Mouse (Mus musculus) gastrocnemius, postnatal 36 days (tissue): Measurements from ENCODE around the gene Vmn1r175. TPM values are rescaled to one million over a fixed set of nuclear protein-coding genes. Genes with fewer than 3 reads are reported as not detected.
"Not testable (repeated sequence)": the region's sequence is repeated elsewhere in the genome, so short reads cannot be mapped to it uniquely, and the experiment has no call there.

Source experiments
- DNase-seq, 2 experiments: peaks; one replicate each; pipeline ENCODE4 v3.0.0; 2022
- intact Hi-C: fragments of 180-260 bp; cut with DNase I; formaldehyde crosslinking; loops from one replicate; pipeline ENCODE4 v1.15.1; 2025
- long read RNA-seq, 2 experiments: library from polyadenylated mRNA; stranded (forward); transcript quantifications; one replicate each; pipeline ENCODE4 v2.0.0; 2021
- total RNA-seq, 2 experiments: library from RNA; stranded (reverse); gene quantifications; 2 replicates each; pipeline ENCODE4 v1.2.3; 2021

Gene Vmn1r175
- not detected for total RNA-seq
- long read RNA-seq, experiment 1 = 0 reads
- long read RNA-seq, experiment 2 = 0 reads

- intact Hi-C loops = not testable (repeated sequence)
These were observed at the start of gene Vmn1r175 for GRCm38 (mm10) chr7:23810543-23810942. Vmn1r175 (minus strand) TSS chr7:23810643.

GRCm38 (mm10) chr7:23837272-23837671 is 26.8 kb upstream of the Vmn1r175 start, which contains the start of gene Vmn1r176:
Vmn1r176 (minus strand) TSS chr7:23837372.
- DNase-seq, intact Hi-C loops: not testable (repeated sequence)

More at GRCm38 (mm10) chr7:23810543-23810942, at the start of gene Vmn1r175:
- DNase-seq = not testable (repeated sequence)

DNA sequence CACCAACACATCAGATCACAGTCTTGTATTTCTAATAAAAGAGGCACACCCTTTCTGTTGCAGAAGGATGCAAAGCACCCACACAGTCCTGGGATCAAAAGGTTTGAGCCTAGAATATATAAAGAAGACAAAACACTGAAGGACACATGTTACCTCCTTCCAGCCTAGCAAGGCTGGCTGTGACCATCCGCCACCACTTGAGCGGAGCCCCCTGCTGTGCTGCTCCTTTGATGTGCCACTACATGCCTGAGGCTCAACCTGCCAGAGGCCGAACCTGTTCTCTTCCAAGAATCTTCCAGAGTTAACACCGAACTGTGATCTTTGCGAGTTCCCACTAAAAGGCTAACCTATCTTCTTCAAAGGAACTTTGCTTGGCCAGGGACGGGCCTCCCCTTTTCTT is 25.9 kb downstream of the Vmn1r175 start:
- intact Hi-C loops = no loop called here

More for the DNA sequence above, 25.9 kb downstream of the Vmn1r175 start:
- DNase-seq = no peak

Other genes with a start within 250 kb of the Vmn1r175 start
- not detected for gene Vmn1r169, start 235.1 kb downstream of the Vmn1r175 start, total RNA-seq
- gene Vmn1r170, start 204.5 kb downstream of the Vmn1r175 start, total RNA-seq = not detected
- gene Vmn1r171, start 179.9 kb downstream of the Vmn1r175 start, total RNA-seq = not detected
- not detected for gene Vmn1r172, start 152.3 kb downstream of the Vmn1r175 start, total RNA-seq
- gene Vmn1r173, start 109.9 kb downstream of the Vmn1r175 start, total RNA-seq = not detected
- not detected for gene Vmn1r174, start 58.4 kb downstream of the Vmn1r175 start, total RNA-seq
- gene Vmn1r176, start 26.7 kb upstream of the Vmn1r175 start, total RNA-seq = not detected
- not detected for gene Vmn1r177, start 55.8 kb upstream of the Vmn1r175 start, total RNA-seq
- gene Vmn1r178, start 81.4 kb upstream of the Vmn1r175 start, total RNA-seq = not detected
- not detected for gene Vmn1r179, start 116.3 kb upstream of the Vmn1r175 start, total RNA-seq
- gene Vmn1r180, start 140.0 kb upstream of the Vmn1r175 start, total RNA-seq = not detected
- gene Vmn1r181, start 164.0 kb upstream of the Vmn1r175 start, total RNA-seq = not detected
- gene V1rd19, start 191.0 kb upstream of the Vmn1r175 start, total RNA-seq = not detected
- gene Vmn1r183, start 242.6 kb upstream of the Vmn1r175 start, total RNA-seq = not detected